Mouse (Mus musculus) fibroblast of lung, adult 2 months (primary cell): ENCODE results near the gene Dach1.

Experiments used
- DNase-seq: peaks from one replicate; pipeline ENCODE4 v3.0.0-alpha.2; 2011; ENCODE audit warnings: low read depth

Dach1 gene

GRCm38 (mm10) chr14:97847641-97848040 lies 321.9 kb downstream of the Dach1 start:
- DNase-seq: no peak

- no peak for DNase-seq
These were observed 330.3 kb downstream of the Dach1 start for GRCm38 (mm10) chr14:97839275-97839674.

- no peak for DNase-seq
These were observed 339.7 kb downstream of the Dach1 start for GRCm38 (mm10) chr14:97829865-97830264.

GRCm38 (mm10) chr14:97814555-97815175 lies 354.9 kb downstream of the Dach1 start:
- DNase-seq: no peak

GRCm38 (mm10) chr14:97813557-97813956 lies 356.0 kb downstream of the Dach1 start:
- DNase-seq: no peak

- DNase-seq: no peak
These were observed 374.1 kb downstream of the Dach1 start for GRCm38 (mm10) chr14:97795385-97795952.

- no peak for DNase-seq
These were observed 395.3 kb downstream of the Dach1 start for GRCm38 (mm10) chr14:97774135-97774767.

GRCm38 (mm10) chr14:97754400-97754799 lies 415.2 kb downstream of the Dach1 start:
- DNase-seq: no peak

GRCm38 (mm10) chr14:97753973-97754372 lies 415.6 kb downstream of the Dach1 start:
- no peak for DNase-seq

- DNase-seq: no peak
These were observed 426.3 kb downstream of the Dach1 start for GRCm38 (mm10) chr14:97743252-97743651.

- no peak for DNase-seq
These were observed 426.8 kb downstream of the Dach1 start for GRCm38 (mm10) chr14:97742785-97743184.
